Mouse (Mus musculus) kidney, postnatal 25 days (tissue): Measurements from ENCODE around the gene Cacnb4.

Source experiments
- DNase-seq, 2 experiments: peaks; one replicate each; pipeline ENCODE4 v3.0.0; 2021; ENCODE audit warnings: mixed read lengths in 2 of 2

Cacnb4 gene

GRCm38 (mm10) chr2:52420001-52420710 lies 256.5 kb downstream of the Cacnb4 start:
- no peak for DNase-seq

DNA sequence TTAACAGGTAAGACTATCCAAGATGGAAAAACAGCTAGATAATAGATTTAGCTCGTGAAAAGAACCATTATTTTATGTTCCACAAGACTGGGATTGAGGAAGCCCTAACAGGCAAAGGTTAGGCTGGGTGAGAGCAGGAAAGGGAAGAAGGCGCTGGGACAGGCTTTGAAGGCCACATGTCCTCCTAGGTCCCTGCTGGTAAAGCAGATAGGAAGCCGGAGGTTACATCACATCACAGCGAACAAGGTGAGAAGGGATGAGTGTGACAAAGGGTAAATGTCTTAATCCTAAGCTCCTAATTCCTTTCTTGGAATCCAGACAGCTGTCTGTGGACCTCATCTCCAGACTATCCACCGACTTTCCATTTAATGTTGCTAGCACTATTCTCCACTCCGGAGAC lies 257.3 kb downstream of the Cacnb4 start:
- no peak for DNase-seq

DNA sequence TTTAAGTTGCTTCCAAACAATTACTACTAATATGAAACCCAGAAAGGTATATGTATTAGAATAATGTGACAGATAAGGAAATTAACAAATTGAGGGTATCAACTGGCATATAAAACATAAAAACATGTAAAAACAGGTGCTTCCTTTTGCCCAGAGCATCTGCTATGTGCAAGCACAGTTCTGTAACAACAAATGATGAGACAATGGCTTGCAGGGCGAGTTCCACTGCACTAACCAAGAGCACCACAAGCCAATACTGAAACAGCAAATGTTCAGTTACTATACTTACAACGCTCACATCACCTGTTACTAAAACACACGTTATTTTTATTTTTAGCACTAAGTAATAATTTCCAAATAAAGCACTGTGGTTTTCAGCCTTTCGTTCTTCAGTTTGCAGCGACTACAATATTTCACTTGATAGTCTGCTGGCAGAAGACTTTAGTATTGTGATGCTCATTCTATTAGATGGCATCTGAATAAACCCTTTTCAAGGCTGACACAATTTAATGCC lies 264.1 kb downstream of the Cacnb4 start:
- DNase-seq: no peak

DNA sequence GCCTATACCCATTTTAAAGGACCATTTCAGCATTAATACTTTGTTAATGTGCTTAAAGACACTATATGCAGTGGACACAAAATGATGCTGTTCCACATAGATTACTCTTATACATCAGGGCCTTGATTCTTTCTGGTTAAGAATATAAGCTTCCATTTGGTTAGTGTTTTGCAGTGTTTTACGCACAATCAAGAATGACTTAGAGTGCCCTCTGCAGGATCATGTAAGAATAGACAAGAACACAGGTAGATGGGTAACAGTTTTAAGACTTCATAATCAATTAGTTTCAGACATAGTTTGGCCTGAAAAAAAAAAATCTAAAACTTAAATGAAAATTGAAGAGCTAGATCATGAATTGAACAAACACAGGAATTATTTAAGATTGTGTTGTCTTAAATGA lies 270.2 kb downstream of the Cacnb4 start:
- DNase-seq: no peak

- no peak for DNase-seq
These were observed 271.4 kb downstream of the Cacnb4 start for GRCm38 (mm10) chr2:52405238-52405637.

- DNase-seq: no peak
These were observed 282.1 kb downstream of the Cacnb4 start for GRCm38 (mm10) chr2:52394529-52394928.

DNA sequence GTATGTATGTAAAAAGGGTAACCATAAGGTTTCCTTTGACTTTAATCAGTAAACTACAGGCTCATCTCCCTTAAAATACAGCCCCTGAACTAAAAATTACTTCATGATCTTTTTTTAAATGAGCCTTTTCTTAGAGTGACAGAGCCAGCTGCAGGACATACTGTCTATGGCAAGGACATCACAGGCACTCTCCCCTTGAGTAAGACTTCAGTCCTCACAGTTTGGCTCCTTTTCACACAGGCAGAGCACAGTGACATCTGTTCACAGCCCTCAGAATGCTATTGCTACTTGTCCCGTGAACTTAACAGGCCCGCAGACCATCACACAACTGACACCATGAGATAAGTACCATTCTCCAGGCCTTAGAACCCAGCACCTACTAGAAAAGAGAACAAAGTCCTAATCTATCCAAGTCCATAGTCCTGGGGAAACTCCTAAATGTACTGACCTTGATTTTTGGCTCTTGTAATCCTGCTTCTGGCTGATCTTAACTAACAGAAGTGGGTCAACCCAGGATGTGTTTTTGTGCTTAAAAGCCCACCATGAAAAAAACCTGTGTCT lies 286.1 kb downstream of the Cacnb4 start:
- DNase-seq: no peak

- DNase-seq: no peak
These were observed 286.7 kb downstream of the Cacnb4 start for GRCm38 (mm10) chr2:52389975-52390374.

DNA sequence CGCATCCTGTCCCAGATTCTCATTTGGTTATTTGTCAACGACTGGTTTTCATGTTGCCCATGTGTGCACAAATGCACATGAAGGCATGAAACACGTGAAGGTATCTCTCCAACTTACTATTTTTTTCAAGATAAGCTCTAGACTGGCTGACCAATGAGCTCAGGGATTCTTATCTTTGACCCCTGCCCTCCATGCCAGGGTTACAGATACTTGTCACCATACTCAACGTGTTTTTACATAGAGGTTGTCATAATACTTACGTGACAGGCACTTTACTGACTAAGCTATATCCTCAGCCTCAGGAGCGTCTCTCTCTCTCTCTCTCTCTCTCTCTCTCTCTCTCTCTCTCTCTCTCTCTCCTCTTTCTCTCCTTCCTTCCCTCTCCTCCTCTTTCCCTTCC lies 290.2 kb downstream of the Cacnb4 start:
- DNase-seq: no peak

DNA sequence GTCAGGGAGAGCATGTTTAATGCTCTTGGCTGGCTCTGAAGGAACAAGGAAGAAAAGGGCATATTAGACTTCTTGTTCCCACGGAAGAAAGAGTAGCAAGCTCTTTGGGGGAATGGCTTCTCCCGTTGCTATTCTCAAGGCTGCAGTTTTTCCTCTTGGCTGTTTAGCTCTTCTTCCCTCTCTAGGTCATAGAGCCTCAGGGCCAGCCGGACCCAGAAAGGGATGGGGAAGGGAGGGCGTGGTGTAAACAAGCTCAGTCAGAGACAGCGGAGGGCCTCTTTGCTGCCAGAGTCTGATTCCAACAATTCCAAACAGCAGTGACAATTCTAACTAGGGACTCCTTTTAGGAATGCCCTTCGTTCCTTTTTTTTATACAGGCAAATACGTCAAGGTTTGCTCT lies 290.6 kb downstream of the Cacnb4 start:
- DNase-seq: no peak

- no peak for DNase-seq
These were observed 297.8 kb downstream of the Cacnb4 start for GRCm38 (mm10) chr2:52378848-52379261.

DNA sequence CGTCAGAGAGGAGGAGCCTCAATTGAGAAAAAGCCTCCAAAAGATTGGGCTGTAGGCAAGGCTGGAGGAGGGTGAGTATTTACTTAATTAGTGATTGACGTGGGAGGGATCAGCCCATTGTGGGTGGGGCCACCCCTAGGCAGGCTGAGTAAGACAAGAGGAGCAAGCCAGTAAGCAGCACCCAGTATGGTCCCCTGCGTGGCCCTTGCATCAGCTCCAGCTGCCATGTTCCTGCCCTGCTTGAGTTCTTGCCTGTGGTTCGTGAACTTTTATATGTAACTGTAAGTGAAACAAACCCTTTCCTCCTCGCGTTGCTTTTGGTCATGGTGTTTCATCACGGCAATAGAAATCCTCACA lies 298.2 kb downstream of the Cacnb4 start, which contains the start of gene Neb:
Gene Neb, minus strand, starts transcription at position 27 of the 357 bp plus-strand sequence.
- no peak for DNase-seq
